Mouse (Mus musculus): Measurements from ENCODE around the gene Clic3.

DNA sequence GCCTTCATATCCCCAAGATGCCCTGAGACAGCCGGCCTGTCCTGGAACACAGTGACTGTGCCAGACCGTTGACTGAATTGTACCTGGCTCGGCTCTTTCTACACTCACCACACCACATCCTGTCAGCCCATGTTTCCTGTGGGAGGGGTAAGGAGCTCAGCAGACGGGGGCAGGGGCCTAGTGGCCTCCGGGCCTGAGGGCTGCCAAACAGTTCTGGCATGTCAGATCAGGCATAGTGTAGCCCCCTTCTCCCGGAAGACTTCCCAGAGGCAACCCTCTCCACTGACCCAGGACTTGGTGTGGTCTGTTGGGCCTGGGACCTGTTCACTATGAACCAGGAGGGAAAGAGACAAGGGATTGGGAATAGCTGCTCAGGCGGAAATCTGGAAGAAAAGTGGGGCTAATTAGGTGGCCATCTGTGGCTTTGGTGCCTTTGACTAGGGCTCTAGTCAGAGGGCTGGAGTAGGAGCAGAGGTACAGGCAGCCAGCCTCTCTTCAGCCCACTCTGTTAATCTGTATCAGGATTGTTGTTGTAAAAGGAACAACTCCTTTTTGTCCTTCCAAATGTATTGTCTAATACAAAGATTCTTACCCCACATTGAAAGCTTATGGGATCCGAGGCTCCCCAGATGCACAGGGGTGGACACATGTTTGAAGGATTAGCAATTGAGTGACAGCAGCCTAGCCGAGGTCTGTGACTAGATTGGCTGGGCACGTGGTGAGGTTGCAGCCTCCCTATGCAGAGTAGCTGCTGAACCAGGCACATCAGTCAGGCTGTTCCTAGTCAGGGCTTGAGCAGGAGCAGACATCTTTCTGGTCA, 9.4 kb downstream of the Clic3 start:
- TF ChIP-seq CTCF (IDR thresholded peaks at IDR 0.05; ENCODE audit: borderline replicate concordance, insufficient read depth, low read depth, low read length) (no peak), POLR2A (IDR thresholded peaks at IDR 0.05; ENCODE audit: borderline replicate concordance, insufficient read depth, low read length) (0 out of 2 replicates have a peak, but pooled peaks have one; percentile 15)

All from cerebellum, adult 2 months (tissue).